Mouse (Mus musculus) adrenal gland, adult 8-10 months (tissue): ENCODE data around the gene Prkar1a. TPM values are rescaled to one million over a fixed set of nuclear protein-coding genes. Genes with fewer than 3 reads are reported as not detected.
"Not testable (repeated sequence)": the region's sequence is repeated elsewhere in the genome, so short reads cannot be mapped to it uniquely, and the experiment has no call there.

Experiments used
- DNase-seq: peaks from one replicate; pipeline ENCODE4 v3.0.0; 2022
- total RNA-seq, 4 experiments: library from RNA; stranded (reverse); gene quantifications; 2 replicates each; pipeline ENCODE4 v1.2.4; 2022

The Prkar1a gene
- total RNA-seq, result 100 to 1,000 TPM; 388 to 483 (median 411) TPM

DNA sequence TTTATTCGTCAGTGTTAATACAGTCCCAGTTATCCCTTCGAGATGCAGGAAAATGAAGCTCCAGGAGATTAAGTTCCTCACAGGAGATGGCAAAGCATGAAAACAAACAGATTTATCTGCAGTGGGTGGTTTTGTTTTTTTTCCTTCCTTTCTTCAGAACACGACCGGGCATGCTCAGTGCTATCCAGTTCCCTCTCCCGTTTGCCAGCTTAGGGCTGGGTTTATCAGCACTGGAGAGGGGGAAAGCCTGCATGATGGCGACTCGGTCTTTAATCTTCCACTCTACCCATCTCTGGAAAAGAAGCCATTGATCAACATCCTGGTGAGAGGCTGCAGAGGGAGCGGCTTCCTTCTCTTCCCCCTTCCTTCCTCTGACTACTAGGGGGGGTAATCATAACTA, at the start of gene Prkar1a:
Gene Prkar1a, plus strand, starts transcription at position 200 of the 400 bp plus-strand sequence.
- DNase-seq, result no peak

DNA sequence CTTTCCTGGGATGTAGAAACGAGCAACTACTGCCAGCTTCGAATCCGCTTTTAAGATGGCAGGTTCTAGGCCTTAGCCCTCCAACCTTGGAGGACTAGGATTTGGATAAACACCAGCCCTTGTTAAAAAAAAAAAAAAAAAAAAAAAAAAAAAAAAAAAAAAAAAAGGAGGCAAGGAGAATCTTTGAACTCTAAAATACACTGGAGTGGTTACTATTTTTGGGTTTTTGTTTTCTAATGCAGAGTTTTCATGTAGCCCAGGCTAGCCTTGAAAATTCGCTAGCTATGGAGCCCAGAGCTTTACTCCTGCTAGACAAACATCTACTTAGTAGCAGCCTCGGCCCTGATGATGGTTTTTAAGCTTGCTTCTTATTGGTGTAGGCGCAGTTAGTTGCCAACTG, 41.6 kb upstream of the Prkar1a start:
- no peak for DNase-seq

DNA sequence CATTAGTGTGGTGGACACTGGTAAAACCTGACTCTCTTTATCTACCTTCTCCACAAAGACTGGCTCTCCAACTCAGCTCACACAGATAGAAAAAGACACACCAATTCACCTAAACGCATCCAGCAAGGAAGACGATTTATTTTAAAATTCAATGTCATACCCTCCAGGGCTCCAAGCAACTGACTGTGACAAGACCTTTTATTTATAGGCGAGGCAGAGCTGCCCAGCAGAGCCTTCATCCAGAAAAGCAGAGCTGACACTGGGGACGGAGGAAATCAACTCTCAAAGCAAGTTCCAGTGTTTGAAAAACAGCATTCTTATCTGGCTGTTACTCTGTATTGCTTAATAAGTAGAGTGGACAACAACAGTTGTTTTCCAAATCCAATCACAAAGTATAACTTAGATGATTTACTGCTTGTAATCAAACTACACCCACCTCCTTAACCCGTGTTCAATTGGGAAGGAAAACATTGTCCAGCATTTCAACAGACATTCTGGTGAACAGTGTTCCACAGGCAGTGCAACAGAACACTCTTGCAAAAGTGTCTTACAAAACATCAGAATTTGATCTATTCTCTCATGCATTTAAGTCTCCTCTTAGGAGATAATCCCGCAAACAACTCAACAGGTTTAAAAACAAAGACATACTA, 40.1 kb upstream of the Prkar1a start:
- DNase-seq, result no peak

DNA sequence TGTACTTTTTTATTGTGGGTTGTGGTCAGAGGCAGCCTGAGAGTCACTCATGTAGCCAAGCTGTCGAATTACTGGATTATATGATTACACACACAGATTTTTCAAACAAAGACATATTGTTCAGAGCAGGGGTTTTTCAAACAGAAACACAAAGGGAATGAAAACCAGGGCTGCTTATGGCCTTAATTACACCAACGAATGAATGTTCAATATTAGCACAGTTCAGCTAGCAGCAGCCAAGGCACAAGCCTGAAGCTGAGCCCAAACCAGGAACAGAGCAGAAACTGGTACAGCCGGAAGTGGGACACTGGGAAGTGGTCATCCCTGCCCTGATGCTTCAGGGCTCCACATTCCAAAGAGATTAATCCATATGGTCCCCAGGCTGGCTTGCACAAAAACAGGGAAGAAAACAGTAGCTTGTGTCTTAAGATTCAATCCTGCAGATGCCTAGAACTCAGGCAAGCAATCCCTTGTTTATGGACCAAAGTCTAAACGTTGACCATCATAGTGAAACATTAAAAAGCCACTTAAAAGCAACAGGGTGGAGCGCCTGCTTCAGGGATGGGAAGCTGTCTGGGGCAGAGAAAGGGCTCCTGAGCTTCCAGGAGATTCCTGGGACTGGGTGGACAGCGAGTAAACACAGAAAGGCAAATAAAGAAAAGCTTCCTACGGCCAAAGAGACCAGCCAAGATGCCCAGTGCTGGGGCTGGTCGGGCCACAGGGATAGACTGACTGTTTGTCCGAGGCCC, 39.0 kb upstream of the Prkar1a start:
- peak; percentile 20 for DNase-seq

DNA sequence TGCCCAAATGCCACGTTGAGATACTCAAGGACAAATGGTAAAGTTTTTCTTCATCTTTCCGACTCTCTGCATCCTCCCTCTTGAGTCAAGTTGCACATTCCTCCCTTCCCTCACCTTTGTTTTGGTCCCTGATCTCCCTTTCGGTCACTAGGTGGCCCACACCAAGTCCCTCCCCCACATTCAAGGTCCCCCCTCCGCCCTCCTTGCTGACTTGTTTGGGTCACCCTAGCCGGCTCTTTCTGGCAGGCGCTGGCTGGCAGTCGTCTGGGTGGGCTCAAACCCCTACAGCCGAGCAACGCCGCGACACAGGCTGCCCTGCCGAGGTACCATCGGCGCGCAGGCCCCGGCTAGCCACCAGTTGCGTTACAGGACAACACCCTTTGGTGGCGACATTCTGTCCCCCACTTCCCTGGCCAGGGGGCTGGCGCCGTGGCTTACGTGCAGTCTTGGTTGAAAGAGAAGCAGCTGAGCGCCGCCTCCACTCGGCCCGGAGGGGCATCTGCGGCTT, 38.4 kb upstream of the Prkar1a start:
- DNase-seq, result no peak

DNA sequence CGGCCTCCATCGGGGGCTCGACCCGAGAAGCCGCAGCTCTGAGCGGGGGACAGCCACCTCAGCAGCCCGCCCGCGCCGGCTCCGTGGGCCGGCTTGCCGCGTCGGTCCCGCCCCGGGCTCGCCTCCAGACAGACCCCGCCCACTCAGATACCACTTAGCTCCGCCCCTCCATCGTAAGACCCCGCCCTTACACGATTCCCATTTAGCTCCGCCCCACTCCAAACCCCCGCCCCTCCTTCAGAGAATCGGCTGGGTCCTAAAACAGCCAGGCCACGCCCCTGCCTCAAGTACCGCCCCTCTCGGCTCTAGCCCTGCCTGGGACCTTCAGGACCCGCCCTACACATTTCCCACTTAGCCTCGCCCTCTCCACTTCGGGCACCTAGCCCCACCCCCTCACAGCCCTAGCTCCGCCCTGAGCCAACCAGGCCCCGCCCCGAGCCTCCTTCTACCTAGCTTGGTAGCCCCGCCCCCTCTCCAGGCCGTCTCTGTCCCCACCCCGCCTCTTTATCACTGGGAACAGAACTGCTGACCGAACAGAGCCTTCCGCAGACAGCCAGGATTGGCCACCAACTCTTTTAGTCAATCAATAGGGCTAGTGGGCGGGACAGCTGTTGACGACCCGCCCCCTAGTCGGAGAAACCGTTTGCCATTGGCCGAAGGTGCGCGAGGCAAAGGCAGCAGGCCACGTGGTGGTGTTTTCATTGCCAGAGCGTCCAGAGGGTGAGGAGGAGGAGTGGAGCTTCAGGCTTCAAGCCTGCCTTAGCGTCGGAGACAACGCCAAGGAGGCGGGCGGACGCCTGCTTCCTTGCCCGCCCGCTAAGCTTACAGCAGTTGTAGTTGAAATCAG, 37.7 kb upstream of the Prkar1a start, which contains the start of gene Wipi1:
Gene Wipi1, minus strand, starts transcription at position 665 of the 847 bp plus-strand sequence.
- DNase-seq, result peak; percentile 99

DNA sequence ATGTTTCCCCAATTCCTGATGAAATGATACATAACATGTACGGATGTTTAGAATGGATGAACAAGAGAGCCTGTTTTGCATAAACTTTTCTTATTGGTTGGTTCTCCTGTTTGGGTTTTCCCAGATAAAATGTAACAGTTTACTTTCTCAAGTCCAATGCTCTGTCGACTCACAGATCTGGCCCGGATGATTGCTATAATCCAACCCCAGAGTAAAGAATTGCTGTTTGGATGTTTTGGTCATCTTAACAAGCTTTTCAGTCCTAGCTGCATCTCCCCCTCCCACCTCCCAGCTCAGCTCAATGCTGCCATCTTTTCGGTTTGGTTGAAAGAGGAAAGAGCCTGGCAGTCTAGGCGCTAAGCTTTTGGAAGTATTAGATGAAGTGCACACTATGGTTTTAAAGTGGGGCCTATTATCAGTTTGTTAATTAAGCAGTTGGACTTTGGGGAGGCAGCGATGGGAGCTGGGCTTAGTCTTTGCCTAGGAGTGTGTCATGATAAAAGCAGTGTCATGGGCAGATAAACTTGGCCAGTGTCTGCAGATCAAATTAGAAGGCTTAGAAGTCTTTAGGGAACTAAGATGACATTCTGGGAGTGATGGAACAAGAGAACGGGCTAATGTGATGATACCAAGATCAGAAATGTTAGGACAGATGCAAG, 36.2 kb upstream of the Prkar1a start:
- no peak for DNase-seq

DNA sequence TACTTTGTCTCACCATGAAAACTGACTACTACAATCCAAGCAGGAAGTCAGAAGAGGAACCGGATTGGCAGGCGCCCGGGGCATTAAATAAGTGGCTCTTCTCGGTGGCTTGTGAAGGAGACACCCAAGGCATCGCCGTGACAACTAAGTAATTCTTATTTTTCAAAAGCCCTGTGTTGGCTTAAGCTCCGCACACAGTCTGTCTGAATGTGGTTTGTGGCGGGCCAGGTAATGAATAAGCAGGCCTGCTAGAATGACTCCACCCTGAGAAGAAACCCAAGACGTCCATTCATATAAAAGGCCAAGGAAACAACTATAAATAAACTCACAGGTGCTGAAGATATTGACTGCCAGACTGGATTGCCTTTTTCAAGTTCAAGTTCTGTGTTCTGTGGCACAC, 33.9 kb upstream of the Prkar1a start:
- DNase-seq, result no peak

DNA sequence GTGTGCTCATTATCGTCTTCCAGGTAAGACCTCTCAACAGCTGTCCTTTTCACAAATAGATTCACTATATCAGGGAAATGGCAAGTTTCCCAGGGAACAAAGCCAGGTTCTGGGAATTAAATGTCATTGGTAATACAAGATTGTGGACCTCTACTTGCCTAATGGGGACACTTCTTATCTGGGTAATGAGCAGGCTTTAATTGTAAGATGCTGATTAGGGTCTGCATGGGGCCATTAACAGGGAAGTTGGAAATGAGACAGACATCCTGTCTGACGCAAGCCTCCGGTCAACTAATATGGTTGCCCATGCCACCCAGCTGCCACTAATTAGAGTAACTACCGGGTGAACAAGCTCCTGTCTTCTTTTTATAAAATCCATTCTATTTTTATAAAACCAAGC, 32.9 kb upstream of the Prkar1a start:
- DNase-seq, result no peak

DNA sequence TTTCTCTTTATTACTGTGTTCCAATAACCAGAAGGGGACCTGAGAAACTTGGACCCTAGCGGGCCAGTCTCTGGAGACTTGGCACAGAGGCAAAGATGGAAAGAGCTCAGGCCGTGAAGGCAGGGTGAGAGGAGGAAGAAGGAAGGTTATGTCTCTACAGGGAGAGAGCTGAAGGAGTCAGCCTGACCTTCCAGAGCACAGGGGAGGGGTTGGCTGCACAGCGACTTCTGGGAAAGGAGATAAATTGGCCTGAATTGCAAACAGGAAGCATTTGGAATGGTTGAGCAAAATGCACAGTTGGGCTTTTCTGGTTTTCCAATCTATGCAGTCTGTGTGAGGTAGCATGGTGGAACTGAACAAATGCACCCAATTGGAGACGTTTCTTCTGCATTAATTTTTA, 32.4 kb upstream of the Prkar1a start:
- DNase-seq, result no peak

DNA sequence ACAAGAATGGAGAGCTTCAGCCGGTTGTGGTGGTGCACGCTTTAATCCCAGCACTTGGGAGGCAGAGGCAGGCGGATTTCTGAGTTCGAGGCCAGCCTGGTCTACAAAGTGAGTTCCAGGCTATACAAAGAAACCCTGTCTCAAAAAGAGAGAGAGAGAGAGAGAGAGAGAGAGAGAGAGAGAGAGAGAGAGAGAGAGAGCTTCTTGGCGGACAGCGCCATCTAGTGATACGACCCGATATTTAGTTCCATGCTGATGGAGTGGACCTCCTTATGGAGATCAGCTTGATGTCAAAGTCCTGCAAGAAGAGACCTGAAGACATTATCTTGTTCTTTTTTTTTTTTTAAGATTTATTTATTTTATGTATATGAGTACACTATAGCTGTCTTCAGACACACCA, 30.1 kb upstream of the Prkar1a start:
- not testable (repeated sequence) for DNase-seq

DNA sequence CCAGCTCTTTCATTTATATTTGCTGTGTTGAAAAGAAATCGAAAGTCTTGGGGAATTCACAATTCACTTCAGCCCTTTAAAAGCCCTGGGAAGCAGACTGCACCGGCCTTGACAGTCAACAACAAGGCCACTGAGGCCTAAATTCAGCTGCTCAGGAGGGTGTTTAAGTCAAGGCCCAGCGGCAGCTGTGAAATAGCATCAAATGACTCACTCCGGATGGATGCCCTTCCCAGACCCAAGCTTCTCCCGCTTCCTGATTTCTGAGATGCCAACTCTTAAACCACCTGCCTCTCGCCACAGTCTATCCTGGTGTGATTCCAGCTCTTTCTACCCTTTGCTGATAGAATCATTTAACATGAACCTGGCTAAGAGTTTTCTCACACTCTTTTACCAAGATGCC, 28.8 kb upstream of the Prkar1a start:
- DNase-seq, result peak; percentile 76

DNA sequence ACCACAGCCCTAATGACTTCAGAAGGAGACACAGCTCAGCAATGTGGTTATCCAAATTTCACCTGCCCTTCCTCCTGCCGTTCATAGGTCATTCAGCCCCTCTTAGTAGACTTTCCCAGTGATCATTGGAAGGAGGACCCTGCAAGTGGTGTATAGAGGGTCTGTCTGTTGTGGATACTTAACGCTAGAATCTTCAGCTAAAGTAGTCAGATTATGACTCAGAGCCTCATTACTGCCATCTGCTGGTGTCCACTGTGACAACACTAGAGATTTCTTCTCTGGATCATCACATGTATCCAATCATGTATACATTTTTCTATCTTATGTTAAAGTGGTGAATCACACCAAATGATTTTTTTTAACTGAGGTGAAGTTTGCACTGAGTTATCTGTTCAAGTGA, 28.0 kb upstream of the Prkar1a start:
- peak; percentile 29 for DNase-seq

DNA sequence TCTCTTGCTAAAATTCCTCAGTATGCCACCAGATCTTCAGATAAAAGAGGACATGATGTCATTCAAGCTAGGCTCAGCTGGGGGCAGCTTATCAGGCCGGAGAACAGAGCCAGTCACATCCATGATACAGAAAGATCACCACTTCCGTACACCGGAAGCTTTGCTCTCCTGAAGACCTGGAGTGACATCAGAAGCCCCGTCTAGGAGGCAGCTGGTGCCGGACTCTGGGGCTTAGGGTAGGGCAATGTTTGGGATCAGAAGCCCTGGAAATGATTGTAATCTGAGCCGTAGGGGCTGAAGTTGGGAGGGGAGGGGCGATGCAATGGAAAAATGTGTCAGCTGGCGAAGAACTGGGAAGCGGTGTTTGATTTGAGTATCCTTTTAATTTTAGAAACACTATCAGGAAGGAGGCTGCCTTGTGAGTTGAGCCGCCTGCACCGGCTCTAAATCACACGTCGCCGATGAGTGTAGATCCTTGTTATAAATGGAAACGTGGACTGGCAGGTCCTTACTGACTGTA, 26.6 kb upstream of the Prkar1a start:
- peak; percentile 25 for DNase-seq

DNA sequence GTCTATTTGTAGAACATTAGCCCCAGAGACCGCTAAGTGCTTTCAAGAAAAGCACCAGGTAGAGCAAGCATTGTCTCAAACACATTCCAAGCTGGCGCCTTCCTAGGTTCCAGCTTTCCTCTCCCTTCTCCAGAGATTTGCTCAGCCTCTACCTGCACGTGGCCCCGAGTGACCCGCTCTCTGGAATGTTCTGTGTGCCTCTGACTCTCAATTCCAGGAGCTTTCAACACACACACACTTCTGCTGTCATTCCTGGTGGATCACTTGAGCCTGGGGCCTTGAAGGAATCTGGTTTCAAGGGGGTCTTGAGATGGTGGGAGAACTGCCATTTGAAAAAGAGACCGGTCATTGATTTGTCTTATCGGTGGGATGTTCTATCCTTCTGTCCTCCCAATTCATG, 26.0 kb upstream of the Prkar1a start:
- no peak for DNase-seq

DNA sequence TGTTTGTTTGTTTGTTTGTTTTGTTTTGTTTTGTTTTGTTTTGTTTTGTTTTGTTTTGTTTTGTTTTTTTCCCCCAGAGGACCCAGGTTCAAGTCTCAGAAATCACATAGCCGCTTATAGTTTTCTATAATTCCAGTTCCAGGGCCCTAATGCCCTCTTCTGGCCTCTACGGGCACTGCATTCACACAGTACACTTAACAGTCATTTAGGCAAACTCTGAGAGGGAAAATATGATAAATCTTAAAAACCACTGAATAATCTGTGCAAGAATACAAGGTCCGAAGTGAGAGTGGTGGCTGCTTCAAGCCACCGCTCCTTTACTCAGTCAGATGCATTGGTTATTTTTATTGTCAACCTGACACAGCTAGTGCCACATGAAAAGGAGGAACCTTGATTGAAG, 21.6 kb upstream of the Prkar1a start:
- no peak for DNase-seq

DNA sequence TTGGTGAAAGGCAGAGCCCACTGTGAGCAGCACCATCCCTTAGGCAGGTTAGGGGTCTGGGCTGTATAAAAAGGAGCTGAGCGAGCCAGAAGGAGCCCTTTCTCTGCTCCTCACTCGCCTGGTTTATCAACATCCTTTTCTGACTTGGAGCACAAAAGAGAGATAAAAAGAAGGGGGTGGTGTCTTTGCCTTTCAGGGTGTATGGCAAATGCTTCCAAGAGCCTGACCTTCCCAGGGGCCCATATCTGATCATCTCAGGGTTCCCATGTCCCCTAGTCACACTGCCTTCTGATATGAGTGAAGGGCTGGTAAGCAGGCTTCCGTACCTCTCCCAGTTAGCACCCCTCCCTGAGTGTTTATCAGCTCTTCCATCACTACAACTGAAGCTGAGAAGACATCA, 21.1 kb upstream of the Prkar1a start:
- no peak for DNase-seq

DNA sequence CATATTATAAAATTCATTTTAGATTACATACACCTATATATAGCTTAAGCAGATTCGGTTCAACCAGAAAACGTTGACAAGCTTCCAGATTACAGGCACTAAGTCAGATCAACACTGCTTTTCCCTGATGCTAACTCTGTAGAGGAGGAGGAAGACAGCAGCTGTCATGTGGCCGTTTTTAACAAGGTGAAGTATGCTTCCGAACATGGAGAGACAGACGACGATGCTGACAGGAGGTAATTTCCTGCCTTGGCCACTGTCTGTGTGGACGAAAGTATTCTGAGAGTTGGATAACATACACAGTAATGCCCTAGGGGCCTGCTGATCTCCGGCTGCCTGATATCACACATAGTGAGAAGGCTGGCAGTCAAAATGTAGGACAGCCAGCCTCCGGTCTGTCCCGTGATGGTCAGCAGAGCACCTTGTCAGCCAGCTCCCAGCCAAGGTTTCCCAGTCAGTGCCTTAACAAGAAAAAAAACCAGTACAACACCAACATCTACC, 20.1 kb upstream of the Prkar1a start:
- no peak for DNase-seq

DNA sequence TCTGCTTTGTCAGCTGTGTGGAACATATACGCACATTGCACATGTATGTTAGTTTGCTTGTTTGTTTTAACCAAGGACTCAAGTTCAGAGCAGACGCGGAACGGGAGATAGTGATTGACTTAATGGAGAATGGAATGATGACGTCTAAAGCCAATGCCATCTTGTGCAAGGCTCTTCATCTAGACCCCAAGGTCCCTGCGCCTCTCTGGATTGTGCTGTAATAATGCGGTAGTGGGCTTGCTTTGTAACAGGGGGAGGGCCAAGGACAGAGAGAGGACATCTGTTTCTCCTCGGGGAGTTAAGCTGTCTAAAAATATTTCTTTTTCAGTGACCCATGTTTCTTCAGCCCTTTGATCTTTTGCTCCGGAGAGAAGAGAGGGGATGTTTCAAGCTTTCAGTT, 14.3 kb upstream of the Prkar1a start:
- DNase-seq, result no peak

DNA sequence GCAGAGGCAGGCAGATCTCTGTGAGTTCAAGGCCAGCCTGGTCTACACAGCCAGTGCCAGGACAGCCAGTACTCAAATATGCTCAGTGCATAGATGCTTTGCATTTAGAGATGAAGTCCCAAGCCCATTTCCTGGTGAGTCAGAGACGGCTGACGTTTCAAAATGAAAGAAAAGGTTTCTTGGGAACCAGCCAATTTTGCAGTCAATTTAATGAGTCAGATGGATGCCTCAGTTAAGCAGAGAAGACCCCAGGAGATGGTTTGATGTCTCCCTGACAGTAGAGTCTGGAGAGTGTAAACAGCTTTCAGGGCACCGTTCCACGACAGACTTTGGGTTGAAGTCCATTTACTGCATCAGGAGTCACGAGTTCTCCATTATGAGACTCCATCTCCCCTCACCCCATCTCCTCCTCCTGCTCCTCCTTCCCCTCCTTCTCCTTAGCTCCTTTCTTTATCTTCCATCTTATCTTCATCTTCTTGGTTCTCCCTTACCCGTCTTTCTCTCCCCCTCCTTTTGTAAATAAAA, 13.3 kb upstream of the Prkar1a start:
- DNase-seq, result no peak

DNA sequence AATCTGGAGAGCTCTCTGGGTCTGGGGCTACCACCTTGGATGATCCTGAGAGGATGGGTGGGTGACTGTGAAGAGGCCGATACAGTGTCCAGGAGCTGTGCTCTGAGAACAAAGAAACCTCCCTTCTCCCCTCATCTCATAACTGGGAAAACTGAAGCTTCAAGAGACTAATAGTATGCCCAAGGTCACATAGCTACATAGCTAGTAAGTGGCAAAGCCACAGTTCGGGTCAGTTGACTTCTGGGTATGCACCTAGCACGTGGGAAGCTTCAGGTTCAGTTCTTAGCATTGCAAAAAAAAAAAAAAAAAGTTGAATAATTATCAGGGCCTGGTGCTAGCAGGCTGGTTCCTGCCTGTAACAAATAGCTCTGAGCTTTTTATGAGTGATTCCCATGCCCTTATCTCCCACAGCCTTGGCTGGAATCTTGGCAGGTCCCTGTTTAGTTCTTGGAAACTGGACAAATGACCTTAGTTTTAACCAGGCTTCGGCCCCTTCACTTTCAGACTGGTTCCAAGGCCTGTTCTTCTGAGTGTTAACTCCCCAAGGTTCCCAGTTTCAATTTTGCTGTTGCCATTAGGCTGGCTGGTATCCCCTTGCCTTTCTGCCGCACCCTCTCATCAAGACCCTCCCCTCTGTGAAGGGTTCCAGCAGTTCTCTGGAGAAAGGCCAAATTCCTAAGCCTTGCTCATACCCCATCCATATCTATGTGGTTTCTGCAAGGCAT, 7.5 kb upstream of the Prkar1a start:
- peak; percentile 82 for DNase-seq
